12 mouse cellular contexts compared by ENCODE assay signal in genomic region chr11:45679293-45679673, GRCm38 (mm10).
A peak's percentile ranks its signal among the peaks of the same experiment; 100 is the strongest.
DNase-seq lines count a peak whose midpoint lies in the region; ATAC-seq and TF ChIP-seq lines count a peak whose summit lies in the region.
"Had no signal": no experiment of that assay in that cellular context is flagged by ENCODE, and none has a peak within 500 bp of the region (broad histone marks: within the 10 kb centered on the region; RNA-seq: fewer than 3 reads in every experiment).

No protein-coding gene starts in this region.

- peaks cover 5% of the 10 kb centered on the region; the same call in 1 of the 2 replicates for H3K4me1 ChIP-seq in hindbrain, embryonic 13.5 days (replicated peaks)
- no peaks in the 10 kb centered on the region for H3K4me1 ChIP-seq in hindbrain, postnatal 0 days (ENCODE audit: insufficient read depth, low read length)
- H3K4me1 ChIP-seq in lung, embryonic 14.5 days (ENCODE audit: insufficient read depth) = no peaks in the 10 kb centered on the region
- no peaks in the 10 kb centered on the region for H3K4me1 ChIP-seq in lung, adult 2 months (ENCODE audit: control insufficient read depth, insufficient read depth, low read length)
- no peaks in the 10 kb centered on the region for H3K4me1 ChIP-seq in midbrain, embryonic 11.5 days (ENCODE audit: control insufficient read depth, insufficient read depth, low read length)
- H3K4me1 ChIP-seq: embryonic facial prominence, embryonic 12.5 days; forebrain, embryonic 10.5 days; megakaryocyte, embryonic 14.5 days had no signal

- WGBS in hindbrain, embryonic 13.5 days = 89% methylated on average over 9 of the region's 9 CpGs
- WGBS in hindbrain, postnatal 0 days = 80% methylated on average over 9 of the region's 9 CpGs
- 36% methylated on average over 9 of the region's 9 CpGs for WGBS in lung, embryonic 14.5 days
- WGBS in lung, adult 2 months = 36% methylated on average over 9 of the region's 9 CpGs
- WGBS in midbrain, embryonic 11.5 days = 90% methylated on average over 9 of the region's 9 CpGs

- peak; percentile 21; the same call in 1 of the 2 replicates for ATAC-seq in hindbrain, embryonic 13.5 days (ENCODE audit: low FRiP score)
- ATAC-seq in hindbrain, postnatal 0 days = no peak
- peak; percentile 83 for ATAC-seq in lung, embryonic 14.5 days (ENCODE audit: insufficient read depth)
- ATAC-seq in midbrain, embryonic 11.5 days (ENCODE audit: low FRiP score) = no peak

- no peak overlapping the region for H3K4me3 ChIP-seq in gastrocnemius, adult 2 months
- H3K4me3 ChIP-seq in hindbrain, embryonic 13.5 days = no peak overlapping the region
- no peak overlapping the region for H3K4me3 ChIP-seq in hindbrain, postnatal 0 days (ENCODE audit: low read length)
- H3K4me3 ChIP-seq in lung, embryonic 14.5 days (ENCODE audit: low read depth, low read length) = no peak overlapping the region
- no peak overlapping the region for H3K4me3 ChIP-seq in lung, adult 2 months (replicated peaks; ENCODE audit: extremely low read depth, low read depth, low read length)
- H3K4me3 ChIP-seq in midbrain, embryonic 11.5 days (ENCODE audit: low read depth, low read length) = no peak overlapping the region
- H3K4me3 ChIP-seq: embryonic facial prominence, embryonic 12.5 days; forebrain, embryonic 10.5 days; megakaryocyte, embryonic 14.5 days had no signal

- H3K9ac ChIP-seq in hindbrain, embryonic 13.5 days = no peak overlapping the region
- no peak overlapping the region for H3K9ac ChIP-seq in hindbrain, postnatal 0 days (replicated peaks; ENCODE audit: low read length)
- H3K9ac ChIP-seq in lung, embryonic 14.5 days = no peak overlapping the region
- no peak overlapping the region for H3K9ac ChIP-seq in midbrain, embryonic 11.5 days (ENCODE audit: low read length)
- H3K9ac ChIP-seq: embryonic facial prominence, embryonic 12.5 days; liver, embryonic 14.5 days had no signal

- TF ChIP-seq POLR2A in lung, adult 2 months (IDR thresholded peaks at IDR 0.05; ENCODE audit: borderline replicate concordance, extremely low read depth, low read depth, low read length) = no peak

- intact Hi-C loops in gastrocnemius, adult 2 months (cut with DNase I) = loop anchor here (2.0 kb wide), 2 partner anchors 202 to 1068 kb away; no protein-coding TSS in a partner anchor
- intact Hi-C loops in gastrocnemius, postnatal 36 days (cut with DNase I) = loop anchor here (10.0 kb wide), 1 partner anchor 1064 kb away; the partner anchor contains the start of gene Ebf1

- no peaks in the 10 kb centered on the region for H3K9me3 ChIP-seq in hindbrain, embryonic 13.5 days
- no peaks in the 10 kb centered on the region for H3K9me3 ChIP-seq in hindbrain, postnatal 0 days (ENCODE audit: low read length)
- no peaks in the 10 kb centered on the region for H3K9me3 ChIP-seq in lung, embryonic 14.5 days (ENCODE audit: low read depth, low read length)
- H3K9me3 ChIP-seq in midbrain, embryonic 11.5 days (ENCODE audit: control insufficient read depth, low read length) = no peaks in the 10 kb centered on the region
- H3K9me3 ChIP-seq: embryonic facial prominence, embryonic 12.5 days; forebrain, embryonic 10.5 days; megakaryocyte, embryonic 14.5 days had no signal

- no peaks in the 10 kb centered on the region for H3K36me3 ChIP-seq in hindbrain, embryonic 13.5 days
- no peaks in the 10 kb centered on the region for H3K36me3 ChIP-seq in hindbrain, postnatal 0 days (ENCODE audit: insufficient read depth, low read length)
- no peaks in the 10 kb centered on the region for H3K36me3 ChIP-seq in lung, embryonic 14.5 days (ENCODE audit: insufficient read depth)
- no peaks in the 10 kb centered on the region for H3K36me3 ChIP-seq in midbrain, embryonic 11.5 days (ENCODE audit: control insufficient read depth, insufficient read depth, low read length)
- H3K36me3 ChIP-seq: embryonic facial prominence, embryonic 12.5 days; forebrain, embryonic 10.5 days had no signal

- no peak for DNase-seq in gastrocnemius, adult 2 months
- no peak for DNase-seq in gastrocnemius, postnatal 36 days
- no peak for DNase-seq in hindbrain, postnatal 0 days (ENCODE audit: low spot score)
- peak; percentile 66 for DNase-seq in lung, embryonic 14.5 days
- no peak for DNase-seq in lung, adult 2 months
- DNase-seq in midbrain, embryonic 11.5 days (ENCODE audit: low spot score, missing footprints) = no peak
- DNase-seq in adipocyte (ENCODE audit: low spot score) = no peak

- no peak for TF ChIP-seq CTCF in gastrocnemius, adult 2 months (IDR thresholded peaks at IDR 0.05)
- TF ChIP-seq CTCF in hindbrain, postnatal 0 days (IDR thresholded peaks at IDR 0.05; ENCODE audit: low read depth) = no peak
- no peak for TF ChIP-seq CTCF in lung, embryonic 14.5 days (IDR thresholded peaks at IDR 0.05; ENCODE audit: low read depth)
- TF ChIP-seq CTCF in lung, adult 2 months (IDR thresholded peaks at IDR 0.05; ENCODE audit: insufficient read depth, low read length) = no peak

- H3K27me3 ChIP-seq in hindbrain, embryonic 13.5 days = no peaks in the 10 kb centered on the region
- H3K27me3 ChIP-seq in hindbrain, postnatal 0 days (ENCODE audit: insufficient read depth, low read length) = no peaks in the 10 kb centered on the region
- no peaks in the 10 kb centered on the region for H3K27me3 ChIP-seq in lung, embryonic 14.5 days (ENCODE audit: insufficient read depth, low read length)
- no peaks in the 10 kb centered on the region for H3K27me3 ChIP-seq in midbrain, embryonic 11.5 days (ENCODE audit: control insufficient read depth, insufficient read depth, low read length)
- H3K27me3 ChIP-seq: embryonic facial prominence, embryonic 12.5 days had no signal

- H3K27ac ChIP-seq in gastrocnemius, adult 2 months = peak overlapping the region; percentile 60
- H3K27ac ChIP-seq in hindbrain, embryonic 13.5 days = no peak overlapping the region
- H3K27ac ChIP-seq in hindbrain, postnatal 0 days = no peak overlapping the region
- H3K27ac ChIP-seq in lung, embryonic 14.5 days (ENCODE audit: low read depth) = peak overlapping the region; percentile 70; the same call in 1 of the 2 replicates
- no peak overlapping the region for H3K27ac ChIP-seq in midbrain, embryonic 11.5 days (ENCODE audit: low read depth, low read length)
- H3K27ac ChIP-seq: embryonic facial prominence, embryonic 12.5 days; forebrain, embryonic 10.5 days; liver, embryonic 14.5 days had no signal

- H3K4me2 ChIP-seq in hindbrain, embryonic 13.5 days = no peak overlapping the region
- H3K4me2 ChIP-seq in hindbrain, postnatal 0 days (ENCODE audit: low read depth, low read length) = no peak overlapping the region
- H3K4me2 ChIP-seq in lung, embryonic 14.5 days = peak overlapping the region; percentile 27
- no peak overlapping the region for H3K4me2 ChIP-seq in midbrain, embryonic 11.5 days
- H3K4me2 ChIP-seq: embryonic facial prominence, embryonic 12.5 days had no signal

Comparison
In these comparisons a context has a peak if more than half of its experiments do, and no peak if none do; other contexts are left out.
1. ATAC-seq: peak in hindbrain, embryonic 13.5 days (single experiment) and lung, embryonic 14.5 days (single experiment); none in hindbrain, postnatal 0 days (single experiment) and midbrain, embryonic 11.5 days (single experiment).
2. H3K27ac ChIP-seq: peak in gastrocnemius, adult 2 months (single experiment) and lung, embryonic 14.5 days (single experiment); none in hindbrain, embryonic 13.5 days (single experiment), hindbrain, postnatal 0 days (single experiment) and midbrain, embryonic 11.5 days (single experiment).